Mouse (Mus musculus): Measurements from ENCODE around the gene Zdhhc3. TPM values are rescaled to one million over a fixed set of nuclear protein-coding genes. Genes with fewer than 3 reads are reported as not detected.

Zdhhc3 gene
- 88.0 and 92.1 TPM in 2 replicates for polyA plus RNA-seq (2011; ENCODE audit: insufficient read length, low read depth, missing spikeins)

DNA sequence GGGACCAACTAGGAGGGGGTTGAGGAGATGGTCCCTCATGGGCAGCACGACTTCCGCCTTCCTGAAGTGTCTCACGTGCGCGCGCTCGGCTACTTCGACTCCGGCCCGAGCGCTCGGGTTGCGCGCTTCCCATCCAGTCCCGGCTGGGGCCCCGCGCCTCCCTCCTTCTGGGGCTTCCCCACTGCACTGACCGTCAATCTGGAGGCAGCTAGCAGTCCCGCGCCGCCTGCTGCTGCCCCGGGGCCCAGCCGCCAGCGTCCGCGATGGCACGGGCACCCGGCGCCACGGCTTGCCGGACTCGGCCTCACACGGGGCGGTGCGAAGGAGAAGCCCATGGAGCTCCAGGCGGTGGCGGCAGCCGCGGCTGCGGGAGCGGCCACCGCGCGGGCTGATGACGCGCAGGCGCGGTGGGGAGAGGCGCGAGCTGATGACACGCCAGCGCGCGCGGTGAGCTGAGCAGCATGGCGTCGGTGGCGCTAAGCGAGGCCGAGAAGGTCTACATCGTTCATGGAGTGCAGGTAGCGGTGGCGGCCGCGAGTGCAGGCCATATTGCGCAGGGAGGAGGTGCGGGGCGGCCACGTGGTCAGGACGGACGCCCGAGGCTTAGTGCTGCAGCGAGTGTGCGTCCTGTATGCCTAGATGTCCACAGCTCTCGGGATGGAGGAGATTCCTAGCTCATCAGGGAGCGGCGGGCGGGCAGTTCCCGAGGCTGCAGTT, at the start of gene Zdhhc3, which contains the start of gene Exosc7:
Gene Zdhhc3 (minus strand): TSS at position 401 of the 717 bp plus-strand sequence.
Gene Exosc7 (plus strand): TSS at position 411 of the 717 bp plus-strand sequence.
- Histone ChIP-seq H3K27ac (ENCODE audit: insufficient read depth, low read length) (peak within 1 kb of the TSS; percentile 81), H3K4me3 (ENCODE audit: insufficient read depth, low read length) (peak within 1 kb of the TSS; percentile 82), H3K4me1 (ENCODE audit: control insufficient read depth, insufficient read depth, low read length) (peaks cover 6% of the 10 kb centered on the region; the same call in 1 of the 2 replicates)
- TF ChIP-seq POLR2A (IDR thresholded peaks at IDR 0.05; ENCODE audit: low read depth, low read length) (peak; percentile 98), CTCF (IDR thresholded peaks at IDR 0.05; ENCODE audit: borderline replicate concordance, insufficient read depth, low read length) (no peak)

DNA sequence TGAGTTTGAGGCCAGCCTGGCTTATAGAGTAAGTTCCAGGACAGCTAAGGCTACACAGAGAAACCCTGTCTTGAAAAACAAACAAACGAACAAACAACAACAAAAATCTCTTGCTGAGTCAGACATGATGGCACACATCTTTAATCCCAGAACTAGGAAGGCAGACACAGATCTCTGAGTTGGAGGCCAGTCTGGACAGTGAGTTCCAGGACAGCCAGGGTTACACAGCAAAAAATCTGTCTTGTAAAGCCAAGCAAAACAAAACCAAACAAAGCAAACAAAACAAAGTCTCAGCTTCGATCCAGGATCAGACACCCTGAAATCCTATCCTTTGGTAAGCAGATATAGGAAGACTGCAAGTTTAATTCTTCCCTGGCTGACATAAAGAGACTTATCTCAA, 48.8 kb upstream of the Zdhhc3 start:
- TF ChIP-seq CTCF (IDR thresholded peaks at IDR 0.05; ENCODE audit: borderline replicate concordance, insufficient read depth, low read length) (no peak), POLR2A (IDR thresholded peaks at IDR 0.05; ENCODE audit: low read depth, low read length) (no peak)
- H3K4me3 ChIP-seq (ENCODE audit: insufficient read depth, low read length), result no peak overlapping the region
- H3K4me1 ChIP-seq (ENCODE audit: control insufficient read depth, insufficient read depth, low read length), result no peaks in the 10 kb centered on the region
- H3K27ac ChIP-seq (ENCODE audit: insufficient read depth, low read length), result no peak overlapping the region

DNA sequence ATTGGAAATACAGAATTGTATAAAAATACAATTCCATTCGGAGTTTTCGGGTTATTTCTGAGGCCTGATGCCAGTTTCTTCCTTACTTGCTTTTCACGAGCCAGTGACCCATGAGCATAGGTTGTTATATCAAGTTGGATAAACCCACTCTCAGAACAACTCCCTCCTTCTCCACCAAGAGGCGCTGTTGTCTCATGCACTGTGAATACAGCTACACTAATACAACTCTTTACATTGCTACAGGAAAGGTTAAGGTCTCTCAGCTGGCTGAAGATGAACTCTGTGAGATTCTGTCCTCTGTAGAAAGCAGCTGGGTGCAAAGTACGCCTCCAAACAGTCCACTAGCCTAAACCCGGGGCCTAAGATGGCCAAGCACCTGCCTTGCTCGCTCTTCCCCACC, 46.3 kb upstream of the Zdhhc3 start:
- Histone ChIP-seq H3K27ac (ENCODE audit: insufficient read depth, low read length) (no peak overlapping the region), H3K4me1 (ENCODE audit: control insufficient read depth, insufficient read depth, low read length) (no peaks in the 10 kb centered on the region), H3K4me3 (ENCODE audit: insufficient read depth, low read length) (no peak overlapping the region)
- TF ChIP-seq CTCF (IDR thresholded peaks at IDR 0.05; ENCODE audit: borderline replicate concordance, insufficient read depth, low read length) (no peak), POLR2A (IDR thresholded peaks at IDR 0.05; ENCODE audit: low read depth, low read length) (no peak)

GRCm38 (mm10) chr9:123158125-123158836, 45.3 kb upstream of the Zdhhc3 start:
- H3K27ac ChIP-seq (ENCODE audit: insufficient read depth, low read length), result no peak overlapping the region
- TF ChIP-seq POLR2A (IDR thresholded peaks at IDR 0.05; ENCODE audit: low read depth, low read length), result no peak
- 0 out of 2 replicates have a peak, but pooled peaks have one; percentile 5 for TF ChIP-seq CTCF (IDR thresholded peaks at IDR 0.05; ENCODE audit: borderline replicate concordance, insufficient read depth, low read length)
- H3K4me1 ChIP-seq (ENCODE audit: control insufficient read depth, insufficient read depth, low read length), result no peaks in the 10 kb centered on the region
- no peak overlapping the region for H3K4me3 ChIP-seq (ENCODE audit: insufficient read depth, low read length)

DNA sequence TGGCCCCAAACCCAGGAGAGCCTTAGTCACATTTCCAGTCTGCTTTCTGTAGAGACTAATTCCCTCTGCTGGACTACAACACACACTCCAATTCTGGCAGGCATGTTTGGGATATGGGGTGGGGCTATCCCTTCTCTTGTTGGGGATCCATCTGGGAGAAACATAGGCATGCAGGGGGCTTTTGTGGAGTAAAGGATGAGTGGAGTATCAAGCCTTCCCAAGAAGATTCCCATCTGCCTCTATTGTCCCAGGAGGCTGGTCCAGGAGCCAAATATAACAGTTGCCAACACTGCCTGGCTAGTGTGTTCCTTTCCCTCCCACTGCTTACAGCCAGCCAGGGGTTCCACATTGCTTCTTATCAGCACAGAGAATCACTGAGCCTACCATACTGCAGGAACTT, 44.7 kb upstream of the Zdhhc3 start:
- Histone ChIP-seq H3K4me1 (ENCODE audit: control insufficient read depth, insufficient read depth, low read length) (no peaks in the 10 kb centered on the region), H3K27ac (ENCODE audit: insufficient read depth, low read length) (no peak overlapping the region), H3K4me3 (ENCODE audit: insufficient read depth, low read length) (no peak overlapping the region)
- TF ChIP-seq CTCF (IDR thresholded peaks at IDR 0.05; ENCODE audit: borderline replicate concordance, insufficient read depth, low read length), result no peak
- no peak for TF ChIP-seq POLR2A (IDR thresholded peaks at IDR 0.05; ENCODE audit: low read depth, low read length)

- H3K4me3 ChIP-seq (ENCODE audit: insufficient read depth, low read length), result no peak overlapping the region
- no peaks in the 10 kb centered on the region for H3K4me1 ChIP-seq (ENCODE audit: control insufficient read depth, insufficient read depth, low read length)
- no peak for TF ChIP-seq POLR2A (IDR thresholded peaks at IDR 0.05; ENCODE audit: low read depth, low read length)
- TF ChIP-seq CTCF (IDR thresholded peaks at IDR 0.05; ENCODE audit: borderline replicate concordance, insufficient read depth, low read length), result no peak
- no peak overlapping the region for H3K27ac ChIP-seq (ENCODE audit: insufficient read depth, low read length)
Observed at GRCm38 (mm10) chr9:123156910-123157361, 43.9 kb upstream of the Zdhhc3 start.

GRCm38 (mm10) chr9:123153121-123153520, 40.1 kb upstream of the Zdhhc3 start:
- Histone ChIP-seq H3K4me3 (ENCODE audit: insufficient read depth, low read length) (no peak overlapping the region), H3K27ac (ENCODE audit: insufficient read depth, low read length) (no peak overlapping the region), H3K4me1 (ENCODE audit: control insufficient read depth, insufficient read depth, low read length) (no peaks in the 10 kb centered on the region)
- TF ChIP-seq POLR2A (IDR thresholded peaks at IDR 0.05; ENCODE audit: low read depth, low read length) (no peak), CTCF (IDR thresholded peaks at IDR 0.05; ENCODE audit: borderline replicate concordance, insufficient read depth, low read length) (no peak)

DNA sequence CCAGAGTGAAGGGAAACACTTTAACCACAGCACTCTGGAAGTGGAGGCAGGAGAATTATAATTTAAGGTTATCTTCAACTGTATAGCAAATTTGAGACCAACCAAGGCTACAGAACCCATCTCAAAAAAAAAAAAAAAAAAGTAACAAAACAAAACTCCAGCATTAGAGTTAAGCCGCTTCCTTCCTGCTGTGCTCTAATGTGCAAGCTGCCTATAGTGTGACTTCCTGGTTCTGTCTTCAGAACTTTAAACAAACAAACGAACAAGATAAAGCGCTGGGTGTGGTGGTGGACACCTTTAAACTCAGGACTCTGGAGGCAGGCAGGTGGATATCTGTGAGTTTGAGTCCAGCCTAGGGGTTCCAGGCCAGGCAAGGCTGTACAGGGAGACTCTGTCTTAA, 39.0 kb upstream of the Zdhhc3 start:
- TF ChIP-seq POLR2A (IDR thresholded peaks at IDR 0.05; ENCODE audit: low read depth, low read length) (no peak), CTCF (IDR thresholded peaks at IDR 0.05; ENCODE audit: borderline replicate concordance, insufficient read depth, low read length) (no peak)
- Histone ChIP-seq H3K4me3 (ENCODE audit: insufficient read depth, low read length) (no peak overlapping the region), H3K27ac (ENCODE audit: insufficient read depth, low read length) (no peak overlapping the region), H3K4me1 (ENCODE audit: control insufficient read depth, insufficient read depth, low read length) (no peaks in the 10 kb centered on the region)

- H3K4me1 ChIP-seq (ENCODE audit: control insufficient read depth, insufficient read depth, low read length), result no peaks in the 10 kb centered on the region
- TF ChIP-seq POLR2A (IDR thresholded peaks at IDR 0.05; ENCODE audit: low read depth, low read length) (no peak), CTCF (IDR thresholded peaks at IDR 0.05; ENCODE audit: borderline replicate concordance, insufficient read depth, low read length) (no peak)
- H3K27ac ChIP-seq (ENCODE audit: insufficient read depth, low read length), result no peak overlapping the region
- no peak overlapping the region for H3K4me3 ChIP-seq (ENCODE audit: insufficient read depth, low read length)
Observed at GRCm38 (mm10) chr9:123151561-123151960, 38.6 kb upstream of the Zdhhc3 start.
